Mouse (Mus musculus) right cerebral cortex, postnatal 10 days (tissue): ENCODE data around the gene Gas6.
A peak's percentile ranks its signal among the peaks of the same experiment; 100 is the strongest.

Experiments used
- DNase-seq, 2 experiments: peaks; one replicate each; pipeline ENCODE4 v3.0.0; 2021; ENCODE audit warnings: low spot score in 2 of 2

Gene Gas6

GRCm38 (mm10) chr8:13461085-13461765 lies 33.1 kb downstream of the Gas6 start:
- DNase-seq: no peak

GRCm38 (mm10) chr8:13459431-13459830 lies 34.9 kb downstream of the Gas6 start:
- DNase-seq: no peak

GRCm38 (mm10) chr8:13455295-13455694 lies 39.0 kb downstream of the Gas6 start:
- DNase-seq: peak in 1 of 2 experiments; percentile 67

GRCm38 (mm10) chr8:13454341-13455113 lies 39.8 kb downstream of the Gas6 start:
- peak; percentile 70 to 76 for DNase-seq

GRCm38 (mm10) chr8:13451747-13452277 lies 42.5 kb downstream of the Gas6 start:
- no peak for DNase-seq

GRCm38 (mm10) chr8:13448145-13448544 lies 46.1 kb downstream of the Gas6 start:
- no peak for DNase-seq

- no peak for DNase-seq
Observed at GRCm38 (mm10) chr8:13446456-13446855, 47.8 kb downstream of the Gas6 start.

- DNase-seq: no peak
Observed at GRCm38 (mm10) chr8:13442152-13442551, 52.1 kb downstream of the Gas6 start.

- DNase-seq: no peak
Observed at GRCm38 (mm10) chr8:13437531-13437930, 56.8 kb downstream of the Gas6 start.

GRCm38 (mm10) chr8:13436052-13436451 lies 58.2 kb downstream of the Gas6 start:
- DNase-seq: no peak

- no peak for DNase-seq
Observed at GRCm38 (mm10) chr8:13434889-13435288, 59.4 kb downstream of the Gas6 start, which contains the start of gene Tmem255b. Gene Tmem255b, plus strand, starts transcription at chr8:13435189.

- DNase-seq: no peak
Observed at GRCm38 (mm10) chr8:13433130-13433529, 61.2 kb downstream of the Gas6 start.

GRCm38 (mm10) chr8:13430866-13431265 lies 63.4 kb downstream of the Gas6 start:
- no peak for DNase-seq

- DNase-seq: peak; percentile 50 to 56
Observed at GRCm38 (mm10) chr8:13430412-13430811, 63.9 kb downstream of the Gas6 start.

- DNase-seq: no peak
Observed at GRCm38 (mm10) chr8:13428156-13428555, 66.1 kb downstream of the Gas6 start.

- no peak for DNase-seq
Observed at GRCm38 (mm10) chr8:13427351-13427750, 66.9 kb downstream of the Gas6 start.

GRCm38 (mm10) chr8:13420970-13421369 lies 73.3 kb downstream of the Gas6 start:
- peak; percentile 57 to 58 for DNase-seq

GRCm38 (mm10) chr8:13419111-13419639 lies 75.1 kb downstream of the Gas6 start:
- no peak for DNase-seq

GRCm38 (mm10) chr8:13415879-13416278 lies 78.4 kb downstream of the Gas6 start:
- no peak for DNase-seq
